Mouse (Mus musculus): ENCODE measurements at regions not wholly inside any gene's neighbourhood (a gene's known extent, or its start where the extent isn't known, plus 50 kb on each side); places are given as distances from the start of the nearest gene placed in this dataset.
"Not testable (repeated sequence)": the region's sequence is repeated elsewhere in the genome, so short reads cannot be mapped to it uniquely, and the experiment has no call there.

DNA sequence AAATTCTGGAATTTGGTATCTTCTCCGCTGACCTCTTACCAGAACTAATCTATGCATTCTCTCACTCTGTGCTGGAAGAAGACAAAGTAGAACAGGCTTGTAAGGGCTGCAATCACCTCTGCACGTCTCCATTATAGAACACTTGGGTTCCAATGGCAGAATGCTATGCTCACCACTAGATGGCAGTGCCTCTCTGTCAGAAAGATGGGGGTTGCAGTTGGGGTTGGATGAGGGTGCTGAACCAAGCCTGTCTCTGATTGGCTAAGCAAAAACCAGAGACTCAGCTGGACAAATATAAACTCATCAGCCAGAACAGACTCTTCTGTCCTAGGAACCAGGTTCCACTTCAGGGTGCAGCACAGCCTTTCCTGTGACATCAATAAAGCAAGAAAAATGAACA, 850.0 kb upstream of the Olfr1507 start:
- TF ChIP-seq CTCF, POLR2A (IDR thresholded peaks at IDR 0.05; ENCODE audit: extremely low read depth, insufficient read depth, low read length): not testable (repeated sequence)
